Mouse (Mus musculus): Measurements from ENCODE around the gene Cradd.

Cradd gene

DNA sequence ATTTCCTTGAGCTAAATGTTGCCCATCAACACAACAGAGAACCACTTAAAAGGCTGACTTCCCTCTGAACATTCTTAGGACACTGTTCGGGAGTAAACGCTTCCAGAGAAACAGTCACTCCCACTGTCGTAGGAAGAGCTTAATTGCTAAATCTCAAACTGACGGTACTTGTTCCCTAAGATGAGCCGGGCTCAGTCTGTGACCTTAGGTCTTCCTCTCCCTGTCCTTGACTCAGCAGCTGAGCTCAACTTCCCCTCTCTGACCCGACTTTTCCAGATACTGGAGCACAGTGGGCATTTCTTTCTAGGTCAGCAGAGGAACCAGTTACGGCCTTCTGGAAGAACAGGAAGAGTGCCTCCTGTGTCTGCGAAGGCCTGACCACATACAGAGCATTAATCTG lies 87.7 kb downstream of the Cradd start:
- peak; percentile 29 to 37 for DNase-seq

GRCm38 (mm10) chr10:95234661-95235060 lies 89.3 kb downstream of the Cradd start:
- no peak for DNase-seq

GRCm38 (mm10) chr10:95233044-95233443 lies 90.9 kb downstream of the Cradd start:
- no peak for DNase-seq

DNA sequence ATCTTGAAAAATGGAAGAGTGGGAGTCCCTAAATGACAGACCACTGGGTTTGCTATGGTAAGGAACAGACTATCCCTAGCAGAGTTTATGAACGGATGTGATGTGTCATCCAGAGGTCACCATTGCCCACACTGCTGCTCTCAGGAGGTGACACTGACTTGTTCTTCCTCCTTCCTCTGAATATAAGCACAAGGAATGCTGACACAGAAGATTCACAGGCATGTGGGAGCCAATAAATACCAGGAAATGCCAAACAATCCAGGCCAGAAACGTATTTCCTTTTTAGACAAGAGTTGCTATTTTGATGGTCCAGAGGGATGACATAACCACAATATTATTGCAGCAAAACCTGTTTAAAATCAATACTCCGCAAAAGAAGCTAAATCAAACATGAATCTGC lies 91.4 kb downstream of the Cradd start:
- DNase-seq = peak; percentile 38 to 61

DNA sequence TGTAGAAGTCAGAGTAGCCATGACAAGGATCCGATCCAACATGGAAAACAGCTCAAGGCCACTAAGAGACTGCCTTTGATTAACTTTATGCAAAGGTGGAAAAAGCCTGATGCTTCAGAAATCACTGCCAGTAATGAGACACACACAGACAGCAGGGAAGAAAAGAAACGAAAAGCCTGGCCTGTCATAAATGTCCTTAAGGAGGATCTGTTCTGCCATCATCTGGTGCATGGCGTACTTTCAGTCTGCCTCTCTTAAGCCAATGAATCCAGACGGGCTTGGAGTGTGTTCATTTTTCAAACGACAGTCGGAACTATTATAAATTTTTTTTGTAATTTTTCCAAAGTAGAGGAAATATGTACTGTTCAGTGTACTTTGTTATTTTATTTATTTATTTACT lies 95.7 kb downstream of the Cradd start:
- DNase-seq = no peak

GRCm38 (mm10) chr10:95227590-95227989 lies 96.3 kb downstream of the Cradd start:
- DNase-seq = no peak

DNA sequence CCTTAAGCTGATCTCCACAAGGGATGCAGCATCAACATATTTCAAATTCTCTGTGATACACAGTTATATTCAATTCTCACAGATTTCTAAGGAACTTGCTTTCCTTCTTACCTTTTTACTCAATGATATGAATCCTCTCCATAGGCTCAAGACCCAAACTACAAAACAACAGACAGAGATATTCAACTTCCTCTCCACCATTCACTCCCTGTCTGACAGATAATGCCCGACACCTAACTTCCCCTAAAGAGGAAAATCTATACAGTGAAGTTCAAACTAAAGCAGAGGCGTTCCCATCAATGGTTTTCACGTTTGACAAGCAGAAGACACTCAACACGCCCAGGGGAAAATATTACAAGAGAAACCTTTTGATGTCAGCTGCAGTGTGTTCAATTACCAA lies 97.2 kb downstream of the Cradd start:
- no peak for DNase-seq

DNA sequence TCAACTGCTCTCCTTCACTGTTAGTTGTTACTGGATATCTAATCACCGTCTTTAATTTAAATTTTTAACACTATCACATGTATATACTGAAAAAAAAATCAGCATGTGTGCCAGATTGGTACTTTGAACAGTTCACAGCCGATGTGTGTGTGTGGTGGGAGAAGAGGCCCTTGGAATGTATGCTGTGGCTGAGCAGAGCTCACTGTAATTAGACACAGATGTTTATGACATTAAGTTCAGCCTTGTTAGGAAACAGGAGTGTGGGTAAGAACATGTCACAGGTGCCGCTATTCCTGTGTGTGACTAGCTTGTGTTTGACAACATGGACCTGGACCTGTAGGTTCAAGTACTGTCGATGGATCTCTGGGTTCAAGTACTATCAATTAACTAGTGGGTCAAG lies 98.9 kb downstream of the Cradd start:
- DNase-seq = no peak

GRCm38 (mm10) chr10:95223211-95223610 lies 100.7 kb downstream of the Cradd start:
- DNase-seq = no peak

DNA sequence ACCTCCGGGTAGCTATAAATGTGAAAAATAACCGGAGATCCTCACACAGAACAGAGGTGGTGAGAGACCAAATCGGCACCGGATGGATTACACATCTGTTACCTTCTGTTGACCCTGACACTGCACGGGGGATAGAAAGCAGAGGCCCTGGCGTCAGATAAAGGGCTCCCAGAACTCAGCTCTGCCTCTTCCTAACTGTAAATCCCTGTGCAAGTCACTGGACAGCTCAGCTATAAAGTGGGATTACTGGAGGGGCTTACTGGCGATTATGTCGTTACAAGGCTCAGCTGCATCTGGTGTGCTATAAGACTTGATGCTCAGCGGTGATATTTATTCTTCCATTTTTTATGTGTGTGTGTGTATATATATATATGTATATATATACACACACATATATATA lies 102.0 kb downstream of the Cradd start:
- DNase-seq = no peak

DNA sequence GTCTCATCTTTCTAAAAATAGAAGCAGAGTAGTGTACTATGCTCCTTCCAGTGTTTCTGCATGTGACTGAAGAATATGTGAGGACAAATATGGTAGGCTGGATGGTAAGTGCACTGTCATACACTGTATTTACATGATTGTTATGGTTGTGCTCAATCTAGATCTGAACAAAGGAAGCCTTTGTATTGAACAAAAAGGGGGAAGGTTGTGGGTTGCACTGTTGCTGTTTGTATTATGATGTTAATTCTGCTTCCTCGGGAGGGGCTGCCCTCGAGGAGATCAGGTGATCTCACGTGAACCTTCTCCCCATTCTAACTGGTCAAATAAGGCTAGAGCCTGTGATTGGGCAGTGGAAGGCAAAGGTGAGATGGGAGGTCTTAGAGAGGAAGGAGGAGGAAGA lies 103.4 kb downstream of the Cradd start:
- DNase-seq = no peak

- DNase-seq = peak; percentile 48 to 51
Measured at GRCm38 (mm10) chr10:95218683-95219060, 105.3 kb downstream of the Cradd start.

GRCm38 (mm10) chr10:95217956-95218682 lies 105.8 kb downstream of the Cradd start:
- peak; percentile 56 to 57 for DNase-seq

DNA sequence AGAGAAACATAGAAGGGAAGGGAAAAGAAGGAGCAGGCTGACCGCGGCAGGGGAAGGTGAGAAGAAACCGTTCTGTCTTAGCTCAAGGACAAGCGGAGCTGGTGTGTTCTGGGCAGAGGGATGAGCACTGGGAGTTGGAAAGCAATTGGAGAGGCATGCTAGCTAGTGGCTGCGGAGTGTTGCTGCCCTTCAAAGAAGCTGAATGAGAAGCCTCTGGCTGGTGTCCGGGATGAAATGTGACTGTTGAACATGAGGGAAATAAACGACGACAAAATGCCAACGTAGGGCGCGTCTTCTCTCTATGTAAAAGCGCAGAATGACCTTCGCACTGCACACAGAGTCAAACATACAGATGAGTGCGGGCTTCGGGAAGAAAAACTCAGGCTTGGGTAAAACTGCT lies 108.6 kb downstream of the Cradd start:
- no peak for DNase-seq

GRCm38 (mm10) chr10:95213820-95214219 lies 110.1 kb downstream of the Cradd start:
- no peak for DNase-seq

- DNase-seq = no peak
Measured at GRCm38 (mm10) chr10:95213311-95213710, 110.6 kb downstream of the Cradd start.

DNA sequence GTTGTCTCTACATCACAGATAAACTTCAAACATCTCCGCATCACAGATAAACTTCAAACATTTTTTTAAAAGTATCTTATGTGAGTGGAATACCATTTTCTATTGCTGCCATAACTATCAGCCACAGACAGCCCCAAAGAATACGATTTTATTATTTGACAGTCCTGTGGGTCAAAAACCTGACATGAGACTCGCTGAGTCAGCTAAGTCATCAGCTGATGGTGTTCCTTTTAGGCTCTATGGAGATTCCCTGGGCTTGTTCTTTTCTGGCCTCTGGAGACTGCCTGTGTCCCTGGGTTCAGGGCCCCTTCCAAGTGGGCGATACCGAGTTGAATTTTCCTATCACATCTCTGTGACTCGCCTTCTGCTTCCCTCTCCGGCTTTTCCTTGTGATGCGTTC lies 112.3 kb downstream of the Cradd start:
- no peak for DNase-seq

DNA sequence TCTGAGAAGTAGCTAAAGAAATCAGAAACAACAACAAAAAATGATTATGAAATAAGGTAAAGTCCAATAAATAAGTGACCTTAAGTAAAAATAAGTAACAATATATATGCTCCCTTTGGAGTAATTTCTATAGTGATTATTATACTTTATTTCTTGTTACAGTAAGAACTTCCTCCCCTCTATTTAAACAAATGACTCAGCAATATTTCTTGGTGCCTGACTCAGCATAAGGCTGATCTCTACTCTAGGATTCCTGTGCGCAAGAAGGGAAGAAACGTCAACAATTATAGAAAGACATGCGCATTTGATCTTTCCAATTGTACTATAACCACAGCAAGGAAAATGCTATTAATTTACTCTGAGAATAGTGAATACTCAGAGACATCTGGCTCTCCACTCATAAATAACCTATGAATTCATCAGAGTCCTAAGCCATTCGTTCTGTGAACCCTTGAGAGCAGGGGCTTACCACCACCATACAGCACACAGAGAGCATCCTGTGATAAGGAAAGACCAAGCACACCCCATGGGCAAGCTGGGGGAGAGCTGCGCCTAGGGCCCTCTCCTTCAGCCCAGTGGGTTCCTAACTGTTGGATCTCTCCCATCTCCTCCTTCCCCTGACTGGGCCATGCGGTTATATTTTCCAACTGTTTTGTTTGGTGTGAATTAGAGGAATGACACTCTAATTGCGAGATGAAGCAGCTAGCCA lies 113.1 kb downstream of the Cradd start:
- DNase-seq = no peak

GRCm38 (mm10) chr10:95210167-95210566 lies 113.8 kb downstream of the Cradd start:
- DNase-seq = no peak

GRCm38 (mm10) chr10:95207423-95207822 lies 116.5 kb downstream of the Cradd start:
- no peak for DNase-seq

DNA sequence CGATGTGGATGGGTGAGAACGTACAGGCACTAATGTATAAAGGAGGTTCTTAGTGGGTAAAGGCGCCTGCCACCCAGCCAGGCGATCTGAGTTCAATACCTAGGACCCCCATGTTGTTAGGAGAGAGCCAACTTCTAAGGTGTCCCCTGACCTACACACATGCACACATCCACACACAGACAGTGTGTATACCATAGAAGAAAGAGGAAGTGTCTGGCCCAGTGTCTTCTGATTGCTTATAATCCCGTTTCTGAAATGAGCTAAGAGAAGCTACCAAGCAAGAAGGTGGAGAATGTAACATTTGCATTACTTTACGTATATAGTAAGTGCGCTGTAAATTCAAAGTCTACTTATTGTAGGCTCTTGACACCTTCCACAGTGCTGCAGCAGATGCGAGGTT lies 122.4 kb downstream of the Cradd start:
- no peak for DNase-seq

GRCm38 (mm10) chr10:95200323-95200722 lies 123.6 kb downstream of the Cradd start:
- peak; percentile 31 to 68 for DNase-seq

DNA sequence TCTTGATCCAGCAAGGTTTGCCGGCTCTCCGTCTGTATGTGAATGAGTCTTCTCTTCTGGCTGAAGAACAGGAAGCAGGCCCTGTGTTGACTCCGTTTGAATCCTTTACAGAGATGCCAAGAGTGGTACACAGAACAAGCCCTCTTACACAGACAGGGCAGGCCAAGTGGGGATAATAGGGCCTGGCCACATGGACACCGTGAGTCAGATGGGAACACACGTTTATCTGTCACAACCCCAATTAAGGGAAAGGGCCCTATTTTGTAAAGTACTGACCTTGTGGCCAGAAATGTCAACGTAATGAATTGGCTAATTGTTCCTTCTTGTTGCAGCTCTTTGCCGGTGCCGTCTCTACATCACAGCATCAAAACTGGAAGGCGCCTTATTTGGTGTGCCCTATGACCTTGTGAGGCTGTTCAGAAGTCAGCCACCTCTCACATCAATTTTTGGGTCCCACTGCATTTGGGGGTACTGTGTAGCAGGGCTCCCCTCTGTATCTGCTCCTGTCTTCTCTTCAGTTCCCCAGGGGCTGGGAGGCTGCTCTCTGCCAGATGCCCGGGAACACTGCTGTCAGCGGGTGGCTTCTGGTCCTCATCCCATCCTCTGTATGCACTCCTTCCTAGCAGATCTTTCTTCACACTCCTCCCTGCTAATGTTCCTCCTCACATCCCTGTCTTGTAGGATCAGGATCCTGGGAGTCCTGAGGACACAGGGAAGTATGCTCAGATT lies 124.2 kb downstream of the Cradd start:
- DNase-seq = no peak

DNA sequence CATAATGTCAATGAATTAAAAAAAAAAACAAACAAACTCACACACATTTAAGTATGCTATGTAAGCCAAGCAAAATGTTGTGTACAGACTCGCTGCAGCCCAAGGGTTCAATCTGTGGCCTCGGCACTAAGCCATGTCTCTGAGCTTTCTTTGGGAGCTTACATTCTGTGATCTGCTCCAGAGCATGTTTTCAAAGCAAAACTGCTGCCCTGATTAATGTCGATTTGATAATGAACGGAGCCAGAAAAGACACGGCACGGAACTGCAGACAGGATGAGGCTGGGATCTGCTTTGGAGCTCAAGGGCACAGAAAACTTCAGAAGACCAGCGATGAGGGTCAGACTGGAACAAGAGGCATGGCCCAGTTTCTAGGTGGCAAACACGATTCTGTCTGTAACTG lies 126.6 kb downstream of the Cradd start:
- DNase-seq = peak; percentile 49 to 54

Measured in kidney, postnatal 36 days (tissue).